Mouse (Mus musculus) adipocyte (in vitro differentiated cells): ENCODE measurements at regions not wholly inside any gene's neighbourhood (a gene's known extent, or its start where the extent isn't known, plus 50 kb on each side); places are given as distances from the start of the nearest gene placed in this dataset.

ENCODE experiments used
- DNase-seq: peaks from one replicate; pipeline ENCODE4 v3.0.0-alpha.2; 2016; ENCODE audit warnings: low spot score

- no peak for DNase-seq
These were observed 124.2 kb upstream of the Tent5a start for GRCm38 (mm10) chr9:85451349-85451748.

DNA sequence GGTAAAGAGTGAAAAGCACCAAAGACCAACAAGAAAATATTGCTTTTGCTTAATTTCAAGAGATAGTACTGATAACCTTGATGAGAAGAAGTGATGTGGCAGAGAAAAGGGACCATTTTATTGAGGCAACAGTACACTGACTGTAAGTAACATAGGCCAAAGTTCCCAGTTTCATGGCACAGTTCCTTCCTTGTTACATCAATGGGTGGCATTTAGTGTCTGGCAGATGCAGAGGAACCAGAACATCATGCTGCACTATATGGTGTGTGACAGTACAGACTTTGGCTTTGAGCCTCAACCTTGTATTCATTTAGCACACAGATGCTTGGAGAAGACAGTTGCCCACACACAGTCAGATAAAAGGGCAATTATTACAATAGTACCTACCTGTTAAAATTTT lies 123.7 kb upstream of the Tent5a start:
- DNase-seq = no peak

GRCm38 (mm10) chr9:85449493-85449892 lies 122.3 kb upstream of the Tent5a start:
- no peak for DNase-seq

- no peak for DNase-seq
These were observed 115.8 kb upstream of the Tent5a start for GRCm38 (mm10) chr9:85442761-85443505.

GRCm38 (mm10) chr9:85439664-85440063 lies 112.5 kb upstream of the Tent5a start:
- no peak for DNase-seq

GRCm38 (mm10) chr9:85432220-85432619 lies 105.1 kb upstream of the Tent5a start:
- no peak for DNase-seq

GRCm38 (mm10) chr9:85426809-85427208 lies 99.7 kb upstream of the Tent5a start:
- DNase-seq = no peak

- DNase-seq = no peak
These were observed 96.8 kb upstream of the Tent5a start for GRCm38 (mm10) chr9:85423908-85424307.

- no peak for DNase-seq
These were observed 87.2 kb upstream of the Tent5a start for GRCm38 (mm10) chr9:85414391-85414790.

GRCm38 (mm10) chr9:85413813-85414212 lies 86.7 kb upstream of the Tent5a start:
- DNase-seq = no peak

DNA sequence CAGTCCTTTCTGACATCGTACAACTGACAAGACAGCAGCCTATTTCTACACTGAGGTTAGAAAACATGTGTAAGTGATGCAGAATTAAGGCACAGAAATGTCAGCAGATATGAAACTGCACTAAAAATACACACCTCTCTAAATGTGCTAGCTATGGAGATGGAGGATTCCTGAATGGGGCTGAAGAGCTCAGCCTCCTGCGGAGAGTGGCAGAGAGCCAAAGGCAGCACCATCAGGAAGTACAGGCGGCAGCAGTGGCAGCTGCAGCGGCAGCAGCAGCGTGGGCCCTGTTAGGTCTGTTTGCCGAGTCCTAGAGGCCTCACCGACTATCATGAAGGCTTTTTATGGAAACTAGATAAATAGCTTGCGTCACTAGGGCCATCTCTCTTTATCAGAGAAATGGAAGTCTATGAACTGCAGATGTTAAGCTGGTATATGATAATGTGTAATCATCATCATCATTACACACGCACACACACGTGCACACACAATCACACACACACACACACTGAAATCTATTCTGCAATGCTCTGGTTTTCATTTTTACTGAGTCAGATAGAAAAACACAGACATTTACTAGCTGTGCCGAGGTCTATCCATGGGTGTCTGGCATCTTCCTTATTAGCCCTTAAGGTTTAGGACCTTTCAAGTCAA lies 83.6 kb upstream of the Tent5a start:
- no peak for DNase-seq

DNA sequence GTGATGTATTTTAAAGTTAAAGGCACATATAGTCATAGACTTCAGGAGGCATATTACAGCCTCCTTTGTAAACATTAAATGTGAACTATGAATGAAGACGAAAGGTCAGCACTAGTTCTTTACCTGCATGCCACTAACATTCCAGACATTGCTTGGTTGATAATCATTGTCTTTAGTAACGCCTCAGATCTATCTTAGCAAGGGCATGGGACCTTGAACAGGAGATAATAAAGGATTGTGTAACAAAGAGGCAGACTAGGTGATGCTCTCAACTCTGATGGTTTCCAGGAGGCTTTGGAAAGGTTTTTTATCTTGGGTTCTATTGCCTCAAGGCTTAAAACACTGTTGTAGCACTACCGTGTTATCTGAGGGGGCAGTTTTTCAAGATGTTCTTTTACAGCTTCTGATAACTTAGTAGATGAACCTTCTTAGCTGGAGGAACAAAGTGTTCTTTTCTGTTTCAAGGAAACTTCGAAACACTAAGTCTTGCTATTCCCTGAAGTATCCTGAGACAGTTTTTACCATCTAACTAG lies 82.9 kb upstream of the Tent5a start:
- no peak for DNase-seq

DNA sequence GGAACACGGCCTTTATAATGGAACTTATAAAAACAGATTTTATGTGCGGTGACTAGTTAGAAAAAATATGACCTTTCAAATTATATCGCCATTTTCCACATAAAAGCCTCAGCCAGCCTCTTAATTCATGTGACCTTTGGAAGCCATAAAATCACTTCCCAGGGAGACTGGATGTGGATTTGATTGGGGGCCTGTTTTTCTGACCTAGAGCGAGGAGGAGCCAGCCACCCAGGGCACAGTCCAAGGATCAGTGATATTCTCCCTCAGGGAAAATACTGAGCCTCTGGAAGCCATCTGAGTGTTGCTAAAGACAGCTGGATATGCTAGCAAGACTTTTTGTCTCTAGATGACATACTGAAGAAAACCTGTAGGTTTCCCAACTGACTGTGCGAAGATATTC lies 81.3 kb upstream of the Tent5a start:
- no peak for DNase-seq

GRCm38 (mm10) chr9:85407592-85407991 lies 80.4 kb upstream of the Tent5a start:
- peak; percentile 8 for DNase-seq

DNA sequence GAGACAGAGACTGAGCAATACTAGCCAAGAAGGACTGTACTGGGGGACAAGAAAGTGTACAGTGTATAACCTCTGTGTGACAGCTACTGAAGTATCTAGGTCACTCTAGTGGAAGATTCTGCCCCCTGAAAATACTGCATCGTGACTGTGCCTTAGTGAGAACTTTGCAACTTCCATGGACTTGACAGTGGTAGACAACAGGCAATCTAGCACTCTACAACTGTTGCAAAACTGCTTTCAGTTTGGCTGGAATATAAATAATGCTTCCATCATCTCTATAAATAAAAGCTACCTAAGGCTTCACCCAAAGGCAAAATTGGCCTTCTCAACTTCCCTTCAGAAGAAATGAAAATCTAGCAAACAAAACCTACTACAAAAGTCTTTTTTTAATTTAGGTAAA lies 74.6 kb upstream of the Tent5a start:
- no peak for DNase-seq

- no peak for DNase-seq
These were observed 73.6 kb upstream of the Tent5a start for GRCm38 (mm10) chr9:85400600-85401313.

DNA sequence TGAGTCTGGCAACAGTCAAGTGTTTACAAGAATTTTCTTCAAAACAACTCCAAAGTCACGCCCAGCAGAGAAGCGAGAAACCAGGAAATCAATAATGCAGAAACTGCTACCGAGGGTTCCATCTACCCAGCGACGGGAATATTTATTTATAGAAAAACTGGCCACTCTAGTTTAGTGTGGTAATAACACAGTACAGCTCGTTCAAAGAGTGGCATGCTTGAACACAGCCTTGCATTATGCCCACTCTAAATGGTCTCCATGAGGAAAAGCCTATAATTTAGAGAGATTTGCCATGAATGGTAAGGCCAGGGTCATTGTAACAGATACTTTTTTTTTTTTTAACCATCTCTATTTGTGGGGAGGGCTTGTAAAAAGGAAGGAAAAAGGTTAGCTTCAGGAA lies 67.8 kb upstream of the Tent5a start:
- no peak for DNase-seq

- no peak for DNase-seq
These were observed 64.1 kb upstream of the Tent5a start for GRCm38 (mm10) chr9:85391283-85391682.

DNA sequence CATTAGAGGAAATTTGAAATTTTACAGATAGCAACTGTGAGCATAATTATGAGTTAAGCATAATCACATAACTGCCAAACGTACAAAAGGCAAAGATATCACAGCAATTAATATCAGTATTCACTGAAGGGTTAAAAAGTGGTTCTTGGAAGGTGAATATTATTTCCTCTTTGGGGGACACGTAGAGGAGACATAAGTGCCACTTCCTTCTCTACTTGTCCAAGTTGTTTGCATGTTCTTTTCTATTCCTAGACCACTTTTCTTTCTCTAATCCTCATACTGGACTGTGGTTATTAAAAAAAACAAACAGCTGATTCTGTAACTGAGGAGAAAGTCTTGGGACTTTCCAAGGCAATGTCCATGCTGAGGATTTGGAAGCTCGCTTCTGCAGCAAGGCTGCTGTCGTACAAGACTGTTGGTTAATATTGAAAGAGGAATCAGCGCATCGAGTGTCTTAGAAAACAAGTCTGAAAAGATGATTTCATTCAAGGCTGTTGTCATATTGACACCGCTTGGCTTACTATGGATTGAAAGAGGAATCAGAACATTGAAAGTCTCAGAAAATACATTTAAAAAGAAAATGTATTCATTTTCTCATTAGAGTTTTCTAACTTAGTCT lies 61.7 kb upstream of the Tent5a start:
- no peak for DNase-seq

DNA sequence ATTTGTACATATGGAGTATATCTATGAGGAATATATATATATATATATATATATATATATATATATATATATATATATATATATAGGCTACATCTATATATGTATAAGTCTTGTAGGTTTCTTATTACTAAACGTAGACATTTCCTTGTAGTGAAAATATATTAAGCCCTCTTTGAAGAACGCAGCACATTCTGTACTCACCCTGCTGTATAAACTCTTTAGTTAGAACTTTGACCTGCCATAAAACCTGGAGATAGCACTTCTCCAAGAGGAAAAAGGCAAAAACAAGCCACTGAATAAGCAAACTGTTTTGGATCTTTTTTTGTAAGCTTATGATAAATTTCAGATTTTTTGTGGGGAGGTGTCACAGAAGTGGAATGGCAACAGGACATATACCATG lies 55.3 kb upstream of the Tent5a start:
- DNase-seq = no peak

DNA sequence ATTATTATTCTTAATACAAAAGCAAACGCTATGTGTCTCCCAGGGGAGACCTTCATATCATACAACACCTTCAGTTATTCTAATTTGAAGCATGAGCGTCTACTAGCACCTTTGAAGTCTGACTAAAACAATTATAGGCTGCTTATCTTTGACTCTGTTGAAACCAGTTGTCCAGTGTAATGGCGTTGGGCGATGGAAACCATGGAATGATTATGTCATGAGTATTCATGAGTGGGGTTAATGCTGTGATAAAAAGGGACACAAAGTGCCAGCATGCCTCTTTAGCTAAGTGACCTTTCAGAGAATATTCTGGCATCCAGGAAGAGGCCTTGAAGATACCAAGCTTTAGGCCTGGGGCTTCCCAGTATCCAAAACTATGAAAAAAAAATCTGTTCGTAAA lies 53.6 kb upstream of the Tent5a start:
- no peak for DNase-seq

DNA sequence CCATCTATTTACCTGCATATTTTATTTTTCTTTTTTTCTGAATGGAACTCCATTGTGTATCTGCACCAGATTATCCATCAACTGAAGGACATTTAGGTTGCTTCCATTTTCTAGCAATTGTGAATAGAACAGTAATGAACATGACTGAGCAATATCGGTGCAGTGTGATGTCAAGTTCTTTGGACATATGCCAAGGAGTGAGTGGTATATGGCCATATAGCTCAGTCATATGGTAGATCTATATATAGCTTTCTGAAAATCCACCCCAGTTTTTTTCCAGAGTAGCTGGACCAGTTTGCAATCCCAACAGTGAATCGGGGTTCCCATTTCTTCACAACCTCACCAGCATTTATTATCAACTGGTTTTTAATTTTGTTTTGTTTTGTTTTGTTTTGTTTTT lies 52.0 kb upstream of the Tent5a start:
- no peak for DNase-seq
